Mouse (Mus musculus) left cerebral cortex, postnatal 36 days (tissue): Measurements from ENCODE around the gene Nfxl1. TPM values are rescaled to one million over a fixed set of nuclear protein-coding genes. Genes with fewer than 3 reads are reported as not detected.
"Not testable (repeated sequence)": the region's sequence is repeated elsewhere in the genome, so short reads cannot be mapped to it uniquely, and the experiment has no call there.

Experiments
- DNase-seq, 2 experiments: peaks; one replicate each; pipeline ENCODE4 v3.0.0; 2021 to 2022; ENCODE audit warnings: low spot score in 2 of 2, mixed read lengths in 1 of 2
- intact Hi-C: fragments of 180-260 bp; cut with DNase I; formaldehyde crosslinking; loops from one replicate; pipeline ENCODE4 v1.15.1; 2025
- total RNA-seq, 2 experiments: library from RNA; stranded (reverse); gene quantifications; 2 replicates each; pipeline ENCODE4 v1.2.3; 2021

Gene Nfxl1
- 10 to 100 TPM; 10.3 to 16.9 TPM for total RNA-seq

- intact Hi-C loops, result loop anchor here (2.0 kb wide), 1 partner anchor 139 kb away; no protein-coding TSS in a partner anchor
- peak; percentile 95 to 96 for DNase-seq
Measured at GRCm38 (mm10) chr5:72559544-72560049, at the start of gene Nfxl1. Gene Nfxl1 (minus strand): TSS chr5:72559684.

- intact Hi-C loops, result no loop called here
- DNase-seq, result no peak
Measured at GRCm38 (mm10) chr5:72603138-72603537, 43.7 kb upstream of the Nfxl1 start.

- intact Hi-C loops, result no loop called here
- no peak for DNase-seq
Measured at GRCm38 (mm10) chr5:72601006-72601405, 41.5 kb upstream of the Nfxl1 start.

GRCm38 (mm10) chr5:72587192-72587681 is 27.8 kb upstream of the Nfxl1 start, which contains the start of gene Gm5868:
Gene Gm5868 (minus strand): TSS chr5:72587551.
- intact Hi-C loops, result no loop called here
- no peak for DNase-seq

DNA sequence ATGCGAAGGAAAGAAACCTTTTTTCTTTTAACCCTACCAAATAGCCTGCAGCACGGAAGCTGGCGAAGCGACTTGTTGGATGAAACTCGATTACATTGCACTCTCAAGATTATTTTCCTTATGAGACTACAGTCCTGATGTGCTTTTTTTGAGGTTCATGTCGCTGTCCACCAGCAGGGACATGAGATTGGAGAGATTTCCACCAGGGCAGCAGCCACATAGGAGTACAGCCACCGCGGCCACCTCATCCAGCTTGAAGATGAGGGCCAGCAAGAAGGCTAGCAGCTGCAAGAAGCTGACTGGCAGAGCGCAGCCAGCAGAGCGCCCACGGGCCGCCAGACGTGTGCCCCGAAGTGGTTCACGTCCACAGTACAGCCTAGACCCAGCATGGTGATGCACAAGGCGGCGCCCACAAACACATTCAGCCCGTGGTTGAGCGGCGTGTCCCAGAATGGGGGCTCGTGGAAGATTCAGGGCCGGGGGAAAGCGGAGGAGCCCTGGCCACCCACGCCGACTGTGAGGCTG is 27.2 kb upstream of the Nfxl1 start:
- DNase-seq, intact Hi-C loops: not testable (repeated sequence)

- intact Hi-C loops, DNase-seq: not testable (repeated sequence)
Measured at GRCm38 (mm10) chr5:72586122-72586521, 26.6 kb upstream of the Nfxl1 start.

DNA sequence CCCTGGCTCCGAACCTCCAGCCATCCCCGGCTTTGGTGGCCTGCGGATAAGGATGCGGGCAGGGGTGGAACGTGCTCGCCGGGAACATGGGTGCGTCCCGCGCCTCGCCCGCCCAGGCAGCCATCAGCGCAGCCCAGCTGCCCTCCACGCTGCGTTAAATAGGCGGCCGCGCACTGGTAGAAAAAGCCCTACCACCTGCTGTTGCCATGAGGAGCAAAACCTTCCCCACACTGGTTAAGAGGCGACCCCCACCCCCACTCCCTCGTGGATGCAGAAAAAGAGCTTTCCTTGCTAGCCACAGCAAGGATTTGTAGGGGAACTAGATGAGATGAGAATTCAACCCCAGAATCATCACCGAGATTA is 21.5 kb upstream of the Nfxl1 start, which contains the start of gene Zar1:
Gene Zar1 (minus strand): TSS at position 285 of the 363 bp plus-strand sequence.
- intact Hi-C loops, DNase-seq: not testable (repeated sequence)

- intact Hi-C loops, result not testable (repeated sequence)
Measured at GRCm38 (mm10) chr5:72580088-72580969, 20.8 kb upstream of the Nfxl1 start.

GRCm38 (mm10) chr5:72579599-72579998 is 20.1 kb upstream of the Nfxl1 start:
- not testable (repeated sequence) for DNase-seq
- intact Hi-C loops, result loop anchor here (5.0 kb wide), 1 partner anchor 438 kb away; no protein-coding TSS in a partner anchor

More at GRCm38 (mm10) chr5:72580088-72580969, 20.8 kb upstream of the Nfxl1 start:
- not testable (repeated sequence) for DNase-seq

GRCm38 (mm10) chr5:72565621-72566020 is 6.1 kb upstream of the Nfxl1 start:
- DNase-seq, result no peak
- intact Hi-C loops, result no loop called here

GRCm38 (mm10) chr5:72563183-72563582 is 3.7 kb upstream of the Nfxl1 start:
- DNase-seq, intact Hi-C loops: not testable (repeated sequence)

DNA sequence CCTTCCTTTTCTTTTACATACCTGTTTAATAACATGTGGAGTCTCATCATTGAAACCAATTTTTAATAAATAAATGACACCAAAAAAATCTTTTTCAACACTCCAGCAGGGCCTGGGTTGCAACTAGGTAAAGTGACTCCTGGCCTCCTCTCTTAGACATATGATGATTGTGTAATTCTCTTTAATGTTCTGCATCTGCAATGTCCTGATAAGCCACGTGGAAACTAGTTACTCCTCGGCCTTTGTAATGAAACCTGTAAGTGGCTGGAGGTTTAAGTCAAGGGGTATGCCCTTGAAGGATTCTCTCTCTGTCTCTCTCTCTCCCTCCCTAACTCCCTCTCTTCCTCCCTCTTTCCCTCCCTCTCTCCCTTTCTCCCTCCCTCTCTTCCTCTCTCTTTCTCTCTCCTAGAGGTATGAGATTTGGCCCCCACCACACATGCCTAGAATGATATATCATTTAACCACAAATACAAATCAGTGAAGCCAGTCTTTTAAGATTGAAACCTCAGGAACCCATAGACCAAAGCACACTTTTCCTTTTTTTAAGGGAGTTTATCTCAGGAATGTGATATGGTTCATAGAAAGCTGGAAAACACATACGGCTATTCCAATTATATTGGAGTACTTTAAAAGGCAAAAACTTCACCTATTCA is 1.6 kb upstream of the Nfxl1 start:
- DNase-seq, result no peak
- intact Hi-C loops, result no loop called here

- DNase-seq, result peak in 1 of 2 experiments; percentile 32
- intact Hi-C loops, result loop anchor here (2.0 kb wide), 1 partner anchor 140 kb away; no protein-coding TSS in a partner anchor
Measured at GRCm38 (mm10) chr5:72558716-72559526, 563 bp downstream of the Nfxl1 start.

DNA sequence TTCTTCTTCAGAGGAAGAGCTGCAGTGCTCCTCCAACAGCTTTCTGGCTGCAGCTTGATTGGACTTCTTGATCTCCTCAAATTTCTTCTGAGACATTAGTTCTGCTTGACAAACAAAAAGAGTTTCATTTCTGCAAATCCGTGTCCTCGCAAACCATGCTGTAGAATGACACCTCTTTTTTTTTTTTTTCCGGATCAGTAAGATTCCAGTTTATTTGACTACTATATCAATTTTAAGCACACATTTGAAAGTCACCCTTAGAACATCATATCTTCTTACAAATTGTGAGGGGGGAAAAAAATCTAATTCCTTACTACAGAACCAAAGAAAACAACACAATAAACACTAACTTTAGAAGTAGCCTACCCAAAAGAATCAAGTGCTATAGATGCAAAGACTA is 3.2 kb downstream of the Nfxl1 start:
- intact Hi-C loops, result no loop called here
- DNase-seq, result no peak

GRCm38 (mm10) chr5:72551209-72551608 is 8.3 kb downstream of the Nfxl1 start:
- intact Hi-C loops, result no loop called here
- DNase-seq, result no peak

- intact Hi-C loops, result no loop called here
- no peak for DNase-seq
Measured at GRCm38 (mm10) chr5:72528896-72529295, 30.6 kb downstream of the Nfxl1 start.

- no peak for DNase-seq
- intact Hi-C loops, result no loop called here
Measured at GRCm38 (mm10) chr5:72513808-72514207, 45.7 kb downstream of the Nfxl1 start.

DNA sequence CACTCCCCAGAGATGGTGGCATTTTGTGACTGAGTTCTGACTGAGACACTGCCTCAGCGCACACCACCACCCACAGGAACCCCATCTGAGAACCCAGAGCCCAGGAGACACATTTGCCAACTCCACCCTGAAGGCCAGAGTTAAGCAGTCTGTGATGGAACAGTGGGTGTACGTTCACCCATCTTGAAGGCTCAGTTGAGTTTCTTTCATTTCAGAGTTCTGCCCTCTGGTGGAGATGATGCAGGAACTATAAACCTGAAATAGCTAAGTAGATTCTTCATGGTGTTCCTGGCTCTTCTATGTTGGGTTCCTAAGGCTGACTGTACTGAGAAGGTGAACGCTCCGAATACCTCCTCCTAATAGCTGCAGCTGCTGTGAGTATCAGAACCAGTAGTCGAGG is 53.7 kb downstream of the Nfxl1 start:
- DNase-seq, result no peak
- intact Hi-C loops, result loop anchor here (2.0 kb wide), 1 partner anchor 155 kb away; no protein-coding TSS in a partner anchor
